Mouse (Mus musculus): ENCODE measurements around the gene Nudt13.
"Not testable (repeated sequence)": the region's sequence is repeated elsewhere in the genome, so short reads cannot be mapped to it uniquely, and the experiment has no call there.

Nudt13 gene

DNA sequence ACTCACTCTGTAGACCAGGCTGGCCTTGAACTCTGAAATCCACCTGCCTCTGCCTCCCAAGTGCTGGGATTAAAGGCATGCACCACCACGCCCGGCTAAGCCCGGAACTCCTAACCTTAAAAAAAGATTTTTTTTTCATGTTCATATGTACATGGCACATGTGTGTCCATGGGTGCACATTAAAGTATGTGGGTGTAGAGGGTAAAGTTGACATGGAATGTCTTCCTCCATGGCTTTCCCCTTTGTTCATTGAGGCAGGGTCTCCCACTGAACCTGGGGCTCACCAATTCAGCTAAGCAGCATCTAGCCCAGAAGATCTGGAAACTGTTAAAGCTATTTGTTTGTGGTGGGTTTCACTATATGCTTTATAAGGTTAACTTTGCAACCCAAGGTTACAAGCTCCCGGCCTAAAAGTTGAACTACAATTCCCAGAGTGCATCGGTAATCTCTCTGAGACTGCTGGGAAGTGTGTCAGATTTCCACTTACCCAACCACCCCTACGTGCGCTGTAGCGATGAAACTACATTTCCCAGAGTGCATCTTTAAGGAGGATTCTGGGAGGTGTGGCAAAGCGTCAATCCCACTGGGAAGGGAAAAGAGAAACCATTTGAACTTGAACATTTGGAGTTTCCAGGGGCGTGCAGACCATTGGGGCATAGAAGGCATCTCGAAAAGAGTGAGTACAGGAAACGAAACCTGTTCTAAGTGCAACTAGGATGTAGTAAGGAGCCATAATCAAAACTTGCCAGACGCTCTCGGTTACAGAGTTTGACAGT is at the start of gene Nudt13:
TSS of gene Nudt13 (plus strand) at position 581 of the 776 bp plus-strand sequence.
- peak; percentile 78 for DNase-seq (ENCODE audit: low read depth, low spot score)

DNA sequence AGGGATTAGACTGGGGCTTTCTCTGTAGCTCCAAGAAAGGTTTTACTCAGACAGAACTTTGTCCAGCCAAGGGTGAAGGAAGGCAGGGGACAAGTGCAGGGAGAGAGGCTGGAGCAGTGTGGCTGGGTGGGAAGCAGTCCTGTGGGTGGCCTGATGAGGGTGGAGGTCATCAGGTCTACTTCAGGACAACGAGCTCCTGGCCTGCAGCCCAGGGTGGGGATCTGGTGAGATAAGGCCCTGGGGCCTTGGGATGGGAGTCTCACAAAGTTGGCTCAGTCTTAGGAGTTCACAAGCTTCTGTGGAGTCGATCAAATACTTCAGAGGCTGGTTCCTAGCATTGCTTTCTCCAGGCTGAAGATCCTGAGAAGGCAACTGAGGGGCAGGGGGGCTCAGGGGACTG is 49.2 kb upstream of the Nudt13 start:
- no peak for DNase-seq (ENCODE audit: low read depth, low spot score)

DNA sequence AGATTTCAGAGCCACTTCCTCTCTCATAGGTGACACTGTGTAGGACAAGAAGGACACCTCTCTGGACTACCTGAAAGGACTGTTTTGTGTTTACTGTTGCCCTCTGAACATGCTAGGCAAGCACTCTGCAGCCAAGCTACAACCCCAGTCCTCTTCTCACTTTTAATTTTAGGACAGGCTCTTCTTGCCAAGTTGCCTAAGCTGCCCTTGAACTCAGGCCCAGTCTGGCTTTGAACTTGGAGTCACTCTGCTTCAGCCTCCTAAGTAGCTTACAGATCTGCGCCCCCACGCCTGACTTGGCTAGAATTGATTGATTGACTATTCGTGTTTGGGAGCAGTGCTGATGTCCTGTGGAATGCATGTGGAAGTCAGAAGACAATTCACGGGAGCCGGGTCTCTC is 48.6 kb upstream of the Nudt13 start:
- no peak for DNase-seq (ENCODE audit: low read depth, low spot score)

DNA sequence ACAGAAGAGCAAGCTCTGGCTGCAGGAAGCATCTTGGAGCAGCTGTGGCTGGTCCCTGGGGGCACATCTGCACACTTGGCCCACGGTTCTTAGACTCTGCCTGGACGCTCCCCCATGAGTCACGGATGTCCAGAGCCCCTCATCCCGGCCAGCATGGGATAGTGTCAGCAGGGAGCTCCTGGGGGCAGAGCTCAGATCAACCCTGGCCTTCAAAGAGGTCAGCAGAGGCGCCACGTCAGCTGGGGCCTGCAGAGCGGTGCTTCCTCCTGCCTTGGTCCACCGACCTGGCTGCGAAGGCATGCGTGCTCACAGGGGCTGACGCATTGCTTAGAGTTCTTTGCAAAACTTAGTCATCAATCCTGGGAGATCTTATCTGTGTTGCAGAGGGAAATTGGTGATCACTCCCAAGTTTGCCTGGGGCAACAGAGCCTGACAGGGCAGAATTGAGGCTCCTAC is 47.7 kb upstream of the Nudt13 start:
- DNase-seq (ENCODE audit: low read depth, low spot score), result no peak

DNA sequence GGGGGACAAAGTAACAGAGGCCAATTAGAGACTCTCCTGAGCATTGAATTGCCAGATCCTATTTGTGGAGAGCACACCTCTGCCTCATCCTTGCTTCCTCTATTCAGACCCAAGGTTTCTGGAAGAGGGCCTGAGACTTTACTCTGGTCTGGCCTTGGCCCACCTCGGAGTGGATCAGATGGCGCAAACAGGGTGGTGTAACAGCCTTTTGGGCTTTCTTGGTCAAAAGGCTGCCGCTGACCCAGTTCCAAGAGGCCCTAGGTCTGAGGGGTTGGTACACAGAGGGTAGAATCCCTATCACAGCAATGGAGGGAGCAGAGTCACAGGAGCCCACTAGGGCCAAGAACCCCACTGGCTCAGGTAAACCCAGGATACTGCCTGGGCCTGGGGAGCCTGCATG is 46.5 kb upstream of the Nudt13 start:
- no peak for DNase-seq (ENCODE audit: low read depth, low spot score)

DNA sequence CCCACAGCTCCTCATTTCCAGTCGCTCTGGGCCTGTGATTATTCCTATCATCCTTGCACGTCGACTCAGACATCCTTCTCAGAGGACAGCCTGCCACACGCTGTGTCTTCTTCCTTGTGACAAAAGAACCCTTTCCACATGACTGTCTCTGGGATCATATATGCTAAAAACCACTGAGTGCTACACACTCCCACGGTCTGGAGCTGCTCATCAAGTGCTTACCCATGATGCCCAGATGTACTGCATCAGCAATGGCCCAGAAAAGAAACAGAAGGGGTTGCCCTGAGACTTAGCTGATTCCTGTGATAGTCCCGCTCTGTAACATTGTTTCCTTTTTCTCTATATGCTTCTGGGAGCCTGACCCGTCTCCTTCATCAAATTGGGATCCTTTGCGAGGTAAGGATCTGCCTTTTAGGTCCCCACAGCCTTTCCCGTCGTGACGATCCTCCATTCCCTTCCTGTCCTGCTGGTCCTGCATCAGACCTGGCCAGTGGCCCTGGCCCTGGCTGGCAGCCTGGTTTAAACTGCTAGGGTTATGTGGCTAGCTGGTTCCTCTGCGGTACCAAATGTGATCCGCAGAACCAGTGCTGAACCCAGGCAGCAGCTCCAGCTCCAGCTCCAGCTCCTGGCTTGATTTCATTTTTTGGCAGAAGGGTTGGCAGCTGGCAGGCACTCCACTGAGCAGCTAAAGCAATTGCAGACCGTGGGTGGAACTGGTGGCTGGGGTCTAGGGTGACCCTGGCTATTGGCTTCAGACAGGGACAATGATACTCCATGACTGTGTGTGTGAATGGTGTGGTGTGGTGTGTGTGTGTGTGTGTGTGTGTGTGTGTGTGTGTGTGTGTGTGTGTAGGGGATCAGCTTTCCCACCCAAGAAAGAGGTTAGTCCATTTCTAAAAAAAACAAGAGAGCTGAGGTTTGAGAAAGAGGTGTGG is 44.0 kb upstream of the Nudt13 start:
- DNase-seq (ENCODE audit: low read depth, low spot score), result no peak

DNA sequence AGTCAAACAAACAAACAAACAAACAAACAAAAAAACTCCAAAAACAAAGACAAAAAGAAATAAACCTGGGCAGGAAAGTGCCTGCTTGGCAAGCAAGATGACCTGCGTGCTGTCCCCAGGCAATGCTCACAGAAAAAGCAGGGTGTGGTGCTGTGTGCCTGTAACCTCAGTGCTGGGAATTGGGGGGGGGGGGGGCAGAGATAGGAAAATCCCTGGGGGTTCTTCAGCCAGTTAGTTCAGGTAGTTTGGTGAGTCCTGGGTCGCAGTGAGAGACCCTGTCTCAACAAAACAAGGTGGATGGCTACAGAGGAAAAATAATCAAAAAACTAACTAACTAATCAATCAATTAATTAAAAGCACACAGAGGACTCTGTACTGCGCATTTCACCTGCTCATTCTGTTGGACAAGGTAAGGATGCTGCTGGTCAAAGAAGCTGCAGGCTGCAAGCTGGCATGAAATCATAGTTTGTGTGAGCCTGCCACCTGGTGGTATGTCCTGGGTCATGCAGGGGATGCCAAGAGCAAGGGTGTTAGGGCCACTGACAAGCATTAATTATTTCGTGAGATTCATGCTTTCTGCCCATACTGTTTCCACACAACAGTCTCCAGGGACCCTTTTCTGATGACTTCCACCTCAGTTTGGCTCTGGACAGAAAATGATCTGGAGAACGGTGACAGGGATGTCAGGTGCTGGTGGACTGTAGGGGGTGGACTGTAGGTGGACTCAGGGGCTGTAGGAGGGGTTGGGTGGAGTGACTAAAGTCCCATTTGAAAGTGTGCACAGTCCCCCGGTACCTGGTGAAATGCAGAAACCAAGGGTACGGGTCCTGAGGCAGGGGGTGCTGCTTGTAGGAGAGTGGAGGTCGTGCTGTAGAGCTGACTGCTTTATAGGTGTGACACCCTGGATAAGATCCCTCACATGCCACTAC is 36.0 kb upstream of the Nudt13 start:
- peak; percentile 27 for DNase-seq (ENCODE audit: low read depth, low spot score)

DNA sequence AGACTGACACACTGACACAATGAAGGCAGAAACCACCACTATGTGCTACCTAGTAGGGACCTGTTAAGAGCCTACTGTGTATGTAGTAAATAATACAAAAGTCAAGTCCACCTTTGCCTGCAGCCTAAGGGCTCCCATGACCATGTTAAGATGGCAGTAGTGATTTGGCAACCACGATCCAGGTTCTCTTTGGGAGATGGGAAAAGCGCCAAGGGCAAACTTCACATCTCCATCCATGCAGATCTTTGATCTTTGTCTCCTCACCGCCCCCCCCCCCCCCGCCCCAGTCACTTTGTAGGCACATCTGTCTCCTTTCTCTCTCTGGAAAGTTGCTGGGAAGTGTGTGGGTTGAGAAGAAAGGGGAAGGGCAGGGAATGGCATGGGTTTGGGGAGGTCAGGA is 32.2 kb upstream of the Nudt13 start:
- DNase-seq (ENCODE audit: low read depth, low spot score), result no peak

DNA sequence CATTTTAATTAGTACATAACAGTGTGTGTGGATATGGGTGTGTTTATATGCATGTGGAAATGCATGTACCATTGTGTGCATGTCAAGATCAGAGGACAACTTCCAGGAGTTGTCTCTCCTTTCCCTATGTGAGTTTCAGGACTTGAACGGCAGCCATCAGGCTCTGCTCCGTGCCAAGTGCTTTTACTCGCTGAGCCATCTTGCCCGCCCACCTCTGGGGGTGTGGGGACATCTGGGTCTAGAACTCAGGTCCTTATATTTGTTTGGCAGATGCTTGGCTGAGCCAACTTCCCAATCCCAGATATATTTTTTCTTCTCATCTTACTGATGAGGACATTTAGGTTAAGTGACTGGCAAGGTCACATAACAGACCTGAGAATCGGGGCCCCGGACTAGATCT is 26.1 kb upstream of the Nudt13 start:
- no peak for DNase-seq (ENCODE audit: low read depth, low spot score)

DNA sequence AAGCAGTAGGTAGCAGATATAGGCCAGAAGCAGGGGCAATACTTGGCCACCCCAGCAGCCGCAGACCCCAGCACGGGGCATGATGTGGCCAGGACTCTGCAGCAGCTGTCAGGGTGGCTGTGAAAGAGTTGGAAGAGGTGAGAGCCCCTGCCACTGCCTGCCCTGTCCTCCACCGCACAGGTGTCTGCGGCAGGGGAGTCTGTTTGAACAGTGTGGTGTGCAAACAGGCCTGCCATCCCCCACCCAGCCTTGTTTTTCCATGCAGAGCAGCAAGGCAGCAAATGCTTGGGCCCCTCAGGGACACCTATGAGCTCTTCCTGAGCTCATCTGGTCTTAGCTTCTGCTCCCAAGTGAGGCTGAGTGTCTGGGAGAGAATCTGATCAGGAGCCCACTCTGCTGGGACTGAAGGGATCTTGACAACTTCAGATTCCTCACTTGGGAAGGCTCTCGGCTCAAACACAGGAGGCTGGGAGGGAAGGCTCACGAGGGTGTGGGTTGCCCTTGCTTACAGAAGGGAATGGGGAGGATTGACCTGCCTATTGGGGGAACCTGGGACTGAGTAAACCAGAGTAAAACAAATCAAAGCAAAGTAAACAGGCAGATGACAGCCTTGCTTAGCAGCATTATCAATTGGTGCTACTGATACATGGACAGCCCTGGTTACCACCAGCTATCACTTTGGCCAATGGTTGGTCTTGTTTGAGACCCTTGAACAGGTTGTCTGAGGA is 25.3 kb upstream of the Nudt13 start, which contains the start of gene Kcnk16:
TSS of gene Kcnk16 (minus strand) at position 118 of the 728 bp plus-strand sequence.
- no peak for DNase-seq (ENCODE audit: low read depth, low spot score)

DNA sequence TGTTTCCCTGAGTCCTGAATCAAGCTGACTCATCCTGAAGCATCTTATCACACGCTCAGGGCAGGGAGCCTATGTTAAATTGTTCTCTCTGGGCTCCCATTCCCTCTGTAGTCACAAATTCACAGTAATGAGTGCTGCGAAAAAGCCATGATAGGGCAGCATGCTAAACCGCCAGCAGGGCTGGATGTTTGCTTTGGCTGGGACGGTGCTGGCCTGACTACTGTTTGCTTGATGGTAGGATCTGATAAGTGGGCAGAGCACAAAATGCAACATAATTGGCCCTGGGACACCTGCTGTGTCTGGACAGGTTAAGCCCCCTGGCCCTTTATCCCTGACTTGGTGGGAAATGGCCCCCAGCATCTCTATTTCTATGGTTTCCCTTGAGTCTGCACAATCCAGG is 3.1 kb upstream of the Nudt13 start:
- no peak for DNase-seq (ENCODE audit: low read depth, low spot score)

DNA sequence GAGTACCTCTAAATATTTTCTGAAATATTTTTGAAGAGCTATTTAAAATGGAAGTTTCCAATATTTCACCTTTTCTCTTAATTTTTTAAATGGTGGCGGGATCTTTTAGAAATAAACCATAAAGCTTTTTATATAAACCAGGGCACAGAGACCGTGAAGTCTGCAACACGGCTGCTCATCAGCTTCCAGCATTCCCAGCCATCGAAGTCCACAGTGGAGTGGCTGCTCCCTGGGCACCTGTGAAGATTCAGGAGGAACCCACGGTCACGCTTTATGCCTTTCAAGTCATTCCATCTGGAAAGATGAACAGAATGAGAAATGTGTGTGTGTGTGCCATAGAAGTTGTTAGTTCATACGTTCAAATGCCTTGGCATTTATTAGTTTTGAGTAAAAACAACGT is 450 bp downstream of the Nudt13 start:
- DNase-seq (ENCODE audit: low read depth, low spot score), result no peak

DNA sequence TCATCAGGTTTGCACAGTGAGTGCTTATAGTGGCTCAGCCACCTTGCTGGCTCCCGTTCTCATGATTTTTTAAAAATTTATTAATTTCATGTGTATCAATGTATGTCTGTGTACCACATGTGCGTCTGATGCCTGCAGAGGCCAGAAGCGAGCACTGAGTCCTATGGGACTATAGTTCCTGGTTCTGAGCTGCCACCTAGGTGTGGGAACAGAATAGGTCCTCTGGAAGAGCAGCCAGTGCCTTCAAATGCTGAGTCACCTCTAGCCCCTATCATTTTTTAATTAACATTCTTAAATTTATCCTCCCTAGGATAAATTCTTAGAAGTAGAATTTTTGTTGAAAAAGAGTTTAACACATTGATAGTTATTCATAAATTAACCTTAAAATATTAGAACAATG is 3.1 kb downstream of the Nudt13 start:
- no peak for DNase-seq (ENCODE audit: low read depth, low spot score)

DNA sequence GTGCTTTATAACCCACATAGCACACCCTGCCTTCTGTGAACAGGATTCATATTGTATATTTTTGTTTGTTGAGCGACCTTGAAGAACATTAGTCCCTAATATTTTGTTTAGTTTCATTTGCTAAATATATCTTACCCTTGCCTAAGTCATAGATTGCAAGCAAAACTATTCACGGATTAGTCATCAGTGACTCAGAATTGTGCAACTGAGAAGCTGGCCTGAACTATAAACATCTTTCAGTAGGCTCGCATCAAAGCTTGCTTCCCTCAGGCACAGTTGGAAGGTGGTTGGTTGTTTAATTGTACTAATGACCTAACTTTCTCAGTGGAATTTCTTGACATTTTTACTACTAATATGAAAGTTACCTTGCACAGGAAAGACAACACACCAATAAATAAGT is 3.6 kb downstream of the Nudt13 start:
- DNase-seq (ENCODE audit: low read depth, low spot score), result no peak

DNA sequence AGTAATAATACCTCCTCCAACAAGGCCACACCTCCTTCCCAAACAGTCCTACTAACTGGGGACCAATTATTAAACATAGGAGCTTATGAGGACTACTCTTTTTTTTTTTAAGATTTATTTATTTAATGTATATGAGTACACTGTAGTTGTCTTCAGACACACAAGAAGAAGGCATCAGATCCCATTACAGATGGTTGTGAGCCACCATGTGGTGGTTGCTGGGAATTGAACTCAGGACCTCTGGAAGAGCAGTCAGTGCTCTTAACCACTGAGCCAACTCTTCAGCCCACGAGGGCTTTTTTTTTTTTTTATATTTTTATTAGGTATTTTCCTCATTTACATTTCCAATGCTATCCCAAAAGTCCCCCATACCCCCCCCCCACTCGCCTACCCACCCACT is 10.6 kb downstream of the Nudt13 start:
- not testable (repeated sequence) for DNase-seq (ENCODE audit: low read depth, low spot score)

DNA sequence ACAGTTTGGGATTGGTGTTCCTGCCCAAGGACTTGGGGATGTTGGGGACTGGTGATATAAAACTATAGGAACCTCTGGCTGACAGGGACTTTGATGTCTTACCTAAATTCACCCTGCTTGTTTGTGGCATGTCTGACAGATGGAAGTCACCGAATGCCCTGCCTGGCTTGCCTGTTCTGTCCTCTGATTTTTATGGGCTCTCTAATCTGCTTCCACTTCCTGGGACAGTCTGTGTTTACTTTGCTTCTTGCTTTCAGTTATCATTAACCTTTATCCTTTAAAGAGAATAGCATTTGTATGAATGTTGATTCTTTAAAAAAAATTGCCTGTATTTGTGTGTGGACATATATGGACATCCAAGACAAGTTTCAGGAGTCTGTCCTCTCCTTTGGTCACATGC is 20.6 kb downstream of the Nudt13 start:
- DNase-seq (ENCODE audit: low read depth, low spot score), result no peak

DNA sequence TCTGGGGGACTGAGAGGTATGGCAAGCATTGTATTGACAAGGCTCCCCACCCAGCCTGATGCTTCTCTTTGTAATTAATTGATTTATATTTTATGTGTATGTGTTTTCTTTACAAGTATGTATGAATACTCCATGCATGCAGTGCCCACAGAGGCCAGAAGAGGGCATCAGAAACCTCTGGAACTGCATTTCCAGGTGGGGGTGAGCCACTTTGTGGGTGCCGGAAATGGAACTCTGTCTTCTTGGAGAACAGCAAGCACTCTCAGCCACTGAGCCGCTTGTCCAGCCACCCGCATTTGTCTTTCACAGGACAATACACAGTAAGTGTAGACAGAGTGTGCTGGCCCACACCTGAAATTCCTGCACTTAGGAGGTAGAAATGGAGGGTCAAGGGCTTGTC is 24.9 kb downstream of the Nudt13 start:
- no peak for DNase-seq (ENCODE audit: low read depth, low spot score)

DNA sequence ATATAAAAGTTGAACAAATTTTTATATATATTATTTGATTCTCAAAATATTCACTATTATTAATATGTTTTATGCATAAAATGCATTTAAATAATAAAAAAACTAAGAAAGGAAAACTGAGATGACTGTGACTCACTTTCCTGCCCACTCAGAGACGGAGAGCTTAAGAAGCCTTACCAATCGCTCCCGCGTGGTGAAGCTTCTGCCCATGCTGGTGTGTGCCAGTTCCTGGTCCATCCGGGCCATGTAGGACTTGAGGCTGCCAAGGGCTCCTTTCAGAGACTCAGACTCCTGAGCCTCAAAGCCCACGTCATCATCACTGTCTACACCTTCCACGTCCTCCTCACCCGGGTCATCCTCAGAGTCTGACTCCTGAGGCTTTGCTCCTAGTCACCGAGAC is 29.7 kb downstream of the Nudt13 start:
- no peak for DNase-seq (ENCODE audit: low read depth, low spot score)

DNA sequence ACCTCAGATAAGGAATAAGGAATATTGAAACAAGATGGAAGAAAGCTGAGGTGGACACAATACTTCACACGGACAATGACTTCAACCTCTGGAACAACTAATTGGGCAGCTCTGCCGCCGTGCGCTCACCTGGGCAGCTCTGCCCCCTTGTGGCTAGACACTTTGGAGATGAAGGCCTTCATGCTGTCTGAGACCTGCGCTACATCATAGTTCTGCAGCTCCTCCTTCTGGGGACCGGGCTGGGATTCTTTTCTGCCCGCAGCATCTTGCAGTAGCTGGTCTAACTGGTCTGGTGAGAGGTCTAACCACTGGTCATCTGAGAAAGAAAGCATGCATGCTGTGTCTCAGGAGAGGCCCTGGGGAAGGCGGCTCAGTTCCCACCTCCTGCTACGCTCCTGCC is 34.0 kb downstream of the Nudt13 start:
- no peak for DNase-seq (ENCODE audit: low read depth, low spot score)

DNA sequence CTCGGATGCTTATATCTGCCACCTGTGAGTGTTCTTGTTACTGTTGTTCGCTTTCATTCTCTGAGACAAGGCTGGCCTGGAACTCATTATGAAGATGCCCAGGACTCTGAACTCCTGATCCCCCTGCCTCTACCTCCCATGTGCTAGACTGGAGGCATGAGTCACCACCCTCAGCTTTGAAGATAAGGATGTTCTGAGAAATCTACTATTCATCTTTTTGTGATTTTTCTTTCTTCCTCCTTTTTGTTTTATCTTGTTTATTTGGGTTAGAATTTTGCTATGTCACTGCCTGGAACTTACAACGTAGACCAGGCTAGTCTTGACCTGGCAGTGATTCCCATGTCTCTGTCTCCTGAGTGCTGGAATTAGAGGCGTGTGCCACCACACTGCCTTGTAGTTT is 36.8 kb downstream of the Nudt13 start:
- no peak for DNase-seq (ENCODE audit: low read depth, low spot score)

DNA sequence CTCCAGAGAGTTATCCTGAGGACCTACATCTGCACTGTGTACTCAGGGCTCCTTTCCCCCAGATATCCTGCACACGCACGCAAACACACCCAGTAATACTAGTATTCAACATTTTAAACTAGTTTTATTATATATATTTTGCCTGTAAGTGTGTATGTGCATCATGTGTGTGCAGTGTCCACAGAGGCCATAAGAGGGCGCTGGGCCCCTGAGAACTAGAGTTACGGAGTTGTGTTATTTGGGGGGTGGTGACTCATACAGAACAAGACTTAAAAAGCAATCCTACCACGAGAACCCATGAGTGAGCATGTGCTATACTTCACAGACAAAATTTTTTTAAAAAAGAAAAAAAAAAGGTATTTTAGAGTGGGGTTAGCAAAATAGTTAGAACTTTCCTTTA is 44.9 kb downstream of the Nudt13 start:
- no peak for DNase-seq (ENCODE audit: low read depth, low spot score)
